Mouse (Mus musculus) gastrocnemius, postnatal 25 days (tissue): ENCODE measurements around the gene Sepsecs. TPM values are rescaled to one million over a fixed set of nuclear protein-coding genes. Genes with fewer than 3 reads are reported as not detected.

ENCODE experiments used
- DNase-seq: peaks from one replicate; pipeline ENCODE4 v3.0.0; 2022
- total RNA-seq, 2 experiments: library from RNA; stranded (reverse); gene quantifications; 1 replicate in 1 of 2; 2 replicates in 1 of 2; pipeline ENCODE4 v1.2.3; 2021

Gene Sepsecs
- total RNA-seq, 2 experiments from 2014 or later, result 4.7 to 5.0 TPM

GRCm38 (mm10) chr5:52609672-52610071 is 59.8 kb downstream of the Sepsecs start:
- DNase-seq, result no peak

DNA sequence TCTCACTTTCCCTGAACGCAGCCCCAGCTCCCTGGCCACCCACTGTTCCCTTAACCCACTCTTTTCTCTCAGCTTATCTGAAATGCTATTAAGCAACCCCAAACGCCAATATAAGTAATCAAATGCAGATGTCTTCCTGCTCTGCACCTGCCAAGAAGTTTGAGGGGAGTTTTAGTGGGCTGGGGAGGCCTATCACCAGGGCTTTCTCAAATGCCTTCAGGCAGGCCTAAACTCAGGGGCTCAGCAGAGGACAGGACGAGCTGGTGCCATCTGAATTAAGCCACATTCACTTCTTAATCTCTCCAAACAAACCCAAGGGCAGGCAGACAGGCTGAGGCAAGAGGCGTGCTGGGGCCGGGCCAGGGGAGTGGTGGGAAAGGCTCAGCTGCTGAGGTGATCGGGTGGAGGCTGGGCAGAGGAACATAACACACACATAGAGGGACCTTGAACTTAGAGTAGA is 64.9 kb downstream of the Sepsecs start:
- no peak for DNase-seq

DNA sequence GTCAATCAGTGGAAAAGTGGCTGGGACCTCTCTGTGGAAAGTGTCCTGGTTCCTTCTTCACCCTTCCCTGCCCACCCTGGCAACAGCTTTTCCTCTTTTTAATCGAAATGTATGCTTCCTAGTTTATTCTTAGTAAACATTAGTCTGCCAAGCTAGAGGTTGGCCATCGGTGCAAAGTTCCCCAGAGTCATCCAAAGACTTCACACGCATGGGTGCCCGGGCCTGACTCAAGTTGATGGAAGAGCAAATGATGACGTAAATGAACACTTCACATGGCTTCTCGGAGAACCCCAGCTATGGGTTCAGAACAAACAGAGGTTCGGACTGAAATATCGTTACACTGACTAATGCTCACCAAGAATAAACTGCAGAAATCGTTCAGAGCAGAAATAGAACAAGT is 78.9 kb downstream of the Sepsecs start:
- DNase-seq, result no peak

Other genes starting within 250 kb of the Sepsecs start
- gene Ccdc149, start 198.2 kb downstream of the Sepsecs start, total RNA-seq, result 1 to 10 TPM; 1.8 to 2.0 TPM
- 1 to 10 TPM; 1.4 TPM for gene Lgi2, start 103.2 kb downstream of the Sepsecs start, total RNA-seq
- 1 to 10 TPM; 1.9 to 2.2 TPM for gene Pi4k2b, start 71.9 kb upstream of the Sepsecs start, total RNA-seq
- 1 to 10 TPM; 3.6 to 5.5 TPM for gene Zcchc4, start 105.7 kb upstream of the Sepsecs start, total RNA-seq
- gene Anapc4, start 164.3 kb upstream of the Sepsecs start, total RNA-seq, result 10 to 100 TPM; 28.6 to 30.3 TPM